Mouse (Mus musculus) heart, adult 2 months (tissue): Measurements from ENCODE around the gene Rit1. TPM values are rescaled to one million over a fixed set of nuclear protein-coding genes. Genes with fewer than 3 reads are reported as not detected.

Source experiments
- DNase-seq, 2 experiments: peaks; one replicate each; pipeline ENCODE4 v3.0.0; 2021
- H3K27ac ChIP-seq: fragments of 200-600 bp; 2 replicates; pipeline ENCODE4 v1.8.1; 2022
- H3K27me3 ChIP-seq: fragments of 200-500 bp; 2 replicates; pipeline ENCODE4 v1.6.1; 2012; ENCODE audit warnings: mild to moderate bottlenecking, low read length, inconsistent platforms, mixed read lengths; ENCODE audit not compliant: control insufficient read depth, insufficient read depth
- H3K36me3 ChIP-seq: fragments of 200-500 bp; 2 replicates; pipeline ENCODE4 v1.6.1; 2012; ENCODE audit warnings: low read length, inconsistent platforms; ENCODE audit not compliant: control insufficient read depth, insufficient read depth
- H3K4me1 ChIP-seq: fragments of 200-500 bp; 2 replicates; pipeline ENCODE4 v1.6.1; 2011; ENCODE audit warnings: low read length; ENCODE audit not compliant: control insufficient read depth, insufficient read depth
- H3K4me3 ChIP-seq: fragments of 200-600 bp; 2 replicates; pipeline ENCODE4 v1.8.1; 2022
- H3K79me2 ChIP-seq: fragments of 200-500 bp; replicated peaks from 2 replicates; pipeline ENCODE4 v1.6.1; 2012; ENCODE audit warnings: mild to moderate bottlenecking, inconsistent platforms, low read length, moderate library complexity, mixed read lengths; ENCODE audit not compliant: control insufficient read depth, insufficient read depth
- H3K9ac ChIP-seq: fragments of 200-500 bp; 2 replicates; pipeline ENCODE4 v1.6.1; 2012; ENCODE audit warnings: low read depth, mild to moderate bottlenecking, control low read depth, inconsistent platforms, low read length, mixed read lengths
- CTCF ChIP-seq: fragments of 200-600 bp; IDR thresholded peaks from 2 replicates; pipeline ENCODE4 v1.8.1; 2022; ENCODE audit warnings: antibody characterized with exemption, mild to moderate bottlenecking, moderate library complexity
- EP300 ChIP-seq: fragments of 200-500 bp; IDR thresholded peaks from 2 replicates; pipeline ENCODE4 v1.6.1; 2011; ENCODE audit warnings: low read depth, low read length, control low read depth; ENCODE audit not compliant: insufficient read depth
- POLR2A ChIP-seq: fragments of 200-500 bp; IDR thresholded peaks from 2 replicates; pipeline ENCODE4 v1.6.1; 2011; ENCODE audit warnings: mild to moderate bottlenecking, low read depth, low read length, control low read depth; ENCODE audit not compliant: insufficient read depth
- WGBS: fragments of 180-500 bp; shearing (Covaris S2); methylation state at CpG from one replicate; pipeline ENCODE4 v1.1.7; 2018; 5-methylcytosine and 5-hydroxymethylcytosine counted together
- intact Hi-C: fragments of 180-260 bp; cut with DNase I; formaldehyde crosslinking; loops from one replicate; pipeline ENCODE4 v1.15.1; 2025
- polyA plus RNA-seq: library from polyadenylated mRNA; depleted of rRNA; stranded (reverse); fragments of >200 nt; gene quantifications from 2 replicates; pipeline ENCODE4 v1.2.3, GENCODE M21; 2012
- total RNA-seq, 2 experiments: library from RNA; stranded (reverse); gene quantifications; 2 replicates each; pipeline ENCODE4 v1.2.3; 2021

Gene Rit1
- total and polyA plus RNA-seq, 3 experiments = 57.0 to 98.3 (median 66.6) TPM

GRCm38 (mm10) chr3:88746139-88746870, 29.7 kb downstream of the Rit1 start:
- intact Hi-C loops = no loop called here
- Histone ChIP-seq H3K36me3 (no peaks in the 10 kb centered on the region), H3K27ac (no peak overlapping the region), H3K4me1 (no peaks in the 10 kb centered on the region), H3K9ac (no peak overlapping the region), H3K4me3 (no peak overlapping the region), H3K27me3 (no peaks in the 10 kb centered on the region), H3K79me2 (no peaks in the 10 kb centered on the region)
- no peak for DNase-seq
- WGBS = 81% methylated on average over 13 of the region's 15 CpGs
- no peak for TF ChIP-seq CTCF
- TF ChIP-seq POLR2A = no peak
- no peak for TF ChIP-seq EP300

DNA sequence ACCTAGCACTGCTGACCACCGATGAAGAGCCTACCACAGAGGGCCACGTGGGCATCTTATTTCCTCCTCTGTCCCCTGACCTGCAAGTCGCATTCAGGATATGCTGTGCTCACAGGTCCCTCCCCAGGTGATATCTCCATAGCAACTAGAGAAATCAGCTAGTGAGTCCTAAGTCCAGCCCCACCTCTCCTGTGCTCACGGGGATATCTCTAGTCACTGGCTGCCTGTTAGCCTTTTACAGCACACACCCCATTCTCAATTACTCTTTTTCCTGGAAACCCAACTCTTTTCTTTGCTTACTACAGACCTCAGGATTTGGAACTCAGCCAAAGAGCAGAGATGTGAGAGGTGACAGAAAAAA, 30.2 kb downstream of the Rit1 start:
- no peaks in the 10 kb centered on the region for H3K4me1 ChIP-seq
- no peaks in the 10 kb centered on the region for H3K79me2 ChIP-seq
- DNase-seq = no peak
- H3K27ac ChIP-seq = no peak overlapping the region
- TF ChIP-seq CTCF (no peak), EP300 (no peak), POLR2A (no peak)
- H3K36me3 ChIP-seq = no peaks in the 10 kb centered on the region
- intact Hi-C loops = no loop called here
- WGBS = 73% methylated on average over 4 of the region's 4 CpGs
- H3K4me3 ChIP-seq = no peak overlapping the region
- H3K9ac ChIP-seq = no peak overlapping the region
- H3K27me3 ChIP-seq = no peaks in the 10 kb centered on the region

- 70% methylated on average over 4 of the region's 4 CpGs for WGBS
These were observed 37.6 kb downstream of the Rit1 start for GRCm38 (mm10) chr3:88754283-88754682.

DNA sequence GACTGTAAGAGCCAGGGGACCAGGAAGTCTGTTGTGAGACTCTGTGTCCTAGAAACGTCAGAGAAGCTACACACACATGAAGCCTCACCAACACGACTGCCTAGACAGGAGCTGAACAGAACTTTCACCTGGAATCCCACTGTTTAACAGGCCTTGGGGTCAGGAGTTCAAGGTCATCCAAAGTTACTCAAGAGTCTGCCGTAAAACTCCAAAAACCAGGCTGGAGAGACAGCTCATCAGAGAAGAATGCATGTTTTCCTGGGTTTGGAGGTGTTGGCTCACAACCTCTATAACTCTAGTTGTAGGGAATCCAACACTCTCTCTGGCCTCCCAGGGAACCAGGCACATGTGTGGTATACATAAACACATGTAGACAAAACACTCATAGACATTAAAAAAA, 38.9 kb downstream of the Rit1 start:
- Histone ChIP-seq H3K27ac (no peak overlapping the region), H3K79me2 (no peaks in the 10 kb centered on the region), H3K4me3 (no peak overlapping the region), H3K4me1 (peaks cover 8% of the 10 kb centered on the region), H3K27me3 (no peaks in the 10 kb centered on the region), H3K36me3 (no peaks in the 10 kb centered on the region), H3K9ac (no peak overlapping the region)
- 65% methylated on average over 3 of the region's 3 CpGs for WGBS
- DNase-seq = no peak
- intact Hi-C loops = no loop called here
- TF ChIP-seq EP300 (no peak), CTCF (no peak)

More at GRCm38 (mm10) chr3:88754283-88754682, 37.6 kb downstream of the Rit1 start:
- H3K4me3 ChIP-seq = no peak overlapping the region
- peaks cover 8% of the 10 kb centered on the region for H3K4me1 ChIP-seq
- intact Hi-C loops = no loop called here
- TF ChIP-seq POLR2A (no peak), EP300 (no peak), CTCF (peak; percentile 31)
- no peak overlapping the region for H3K9ac ChIP-seq
- H3K79me2 ChIP-seq = no peaks in the 10 kb centered on the region
- no peaks in the 10 kb centered on the region for H3K36me3 ChIP-seq
- no peak overlapping the region for H3K27ac ChIP-seq
- DNase-seq = no peak
- H3K27me3 ChIP-seq = no peaks in the 10 kb centered on the region

- H3K4me1 ChIP-seq = peaks cover 8% of the 10 kb centered on the region
- no peak for DNase-seq
- no peak overlapping the region for H3K9ac ChIP-seq
- no peaks in the 10 kb centered on the region for H3K36me3 ChIP-seq
- TF ChIP-seq CTCF (no peak), POLR2A (no peak), EP300 (no peak)
- H3K79me2 ChIP-seq = no peaks in the 10 kb centered on the region
- no peaks in the 10 kb centered on the region for H3K27me3 ChIP-seq
- no peak overlapping the region for H3K27ac ChIP-seq
- intact Hi-C loops = no loop called here
- WGBS = 55% methylated on average over 4 of the region's 4 CpGs
- no peak overlapping the region for H3K4me3 ChIP-seq
These were observed 39.6 kb downstream of the Rit1 start for GRCm38 (mm10) chr3:88756276-88756675.

DNA sequence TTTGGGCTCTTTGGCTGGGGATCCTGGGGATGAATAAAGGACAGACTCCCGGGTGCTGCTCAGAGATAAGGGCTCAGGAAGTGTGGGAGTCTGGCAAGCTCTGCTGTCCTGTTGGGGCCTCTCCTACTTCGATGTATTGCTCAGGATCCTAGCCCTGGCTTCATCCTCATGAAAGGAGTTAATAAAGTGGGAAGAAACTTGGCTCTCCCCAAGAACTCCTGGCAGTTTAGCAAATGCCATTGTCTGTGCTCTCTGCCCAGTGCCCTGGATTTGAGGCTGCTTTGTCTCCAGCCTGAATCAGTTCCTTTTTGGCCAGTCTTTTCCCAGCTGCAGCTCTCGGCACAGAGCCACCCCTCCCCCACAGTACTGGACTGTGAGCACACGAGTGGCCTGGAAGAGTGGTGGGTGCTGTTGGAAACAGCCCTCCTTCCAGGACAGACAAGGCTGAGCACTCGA, 41.4 kb downstream of the Rit1 start:
- Histone ChIP-seq H3K79me2 (no peaks in the 10 kb centered on the region), H3K9ac (no peak overlapping the region), H3K27ac (peak overlapping the region; percentile 47), H3K4me3 (peak overlapping the region; percentile 9; the same call in 1 of the 2 replicates), H3K27me3 (no peaks in the 10 kb centered on the region), H3K36me3 (no peaks in the 10 kb centered on the region), H3K4me1 (peaks cover 8% of the 10 kb centered on the region)
- TF ChIP-seq EP300 (peak; percentile 30; the same call in 1 of the 2 replicates), POLR2A (no peak), CTCF (no peak)
- peak; percentile 75 to 78 for DNase-seq
- intact Hi-C loops = no loop called here
- 4% methylated on average over 5 of the region's 5 CpGs for WGBS
